Mouse (Mus musculus) spleen, adult 2 months (tissue): ENCODE measurements around the gene Nme1. TPM values are rescaled to one million over a fixed set of nuclear protein-coding genes. Genes with fewer than 3 reads are reported as not detected.
A peak's percentile ranks its signal among the peaks of the same experiment; 100 is the strongest.

Source experiments
- DNase-seq, 2 experiments: peaks; one replicate each; pipeline versions ENCODE4 v3.0.0 to v3.0.0-alpha.2; 2012 to 2021; ENCODE audit warnings: low spot score in 2 of 2, low read depth in 1 of 2
- H3K27ac ChIP-seq: fragments of 200-500 bp; 2 replicates; pipeline ENCODE4 v1.5.1; 2012; ENCODE audit warnings: low read length, inconsistent platforms; ENCODE audit not compliant: insufficient read depth
- H3K27me3 ChIP-seq: fragments of 200-500 bp; 2 replicates; pipeline ENCODE4 v1.6.1; 2012; ENCODE audit warnings: mild to moderate bottlenecking, moderate library complexity, low read length, inconsistent platforms; ENCODE audit not compliant: control insufficient read depth, insufficient read depth
- H3K36me3 ChIP-seq: fragments of 200-500 bp; 2 replicates; pipeline ENCODE4 v1.6.1; 2012; ENCODE audit warnings: mild to moderate bottlenecking, low read length, inconsistent platforms; ENCODE audit not compliant: control insufficient read depth, insufficient read depth
- H3K4me1 ChIP-seq: fragments of 200-500 bp; 2 replicates; pipeline ENCODE4 v1.6.1; 2011; ENCODE audit warnings: inconsistent platforms; ENCODE audit not compliant: control insufficient read depth, insufficient read depth, insufficient read length
- H3K4me3 ChIP-seq: fragments of 200-500 bp; 2 replicates; pipeline ENCODE4 v1.5.1; 2011; ENCODE audit warnings: mild to moderate bottlenecking, inconsistent platforms; ENCODE audit not compliant: insufficient read depth, insufficient read length; ENCODE audit errors: extremely low read depth
- CTCF ChIP-seq: fragments of 200-500 bp; IDR thresholded peaks from 2 replicates; pipeline ENCODE4 v1.5.1; 2011; ENCODE audit warnings: mild to moderate bottlenecking, inconsistent platforms; ENCODE audit not compliant: insufficient read depth, insufficient read length, insufficient replicate concordance; ENCODE audit errors: extremely low read depth
- POLR2A ChIP-seq: fragments of 200-500 bp; IDR thresholded peaks from 2 replicates; pipeline ENCODE4 v1.6.1; 2011; ENCODE audit warnings: low read depth, low read length, inconsistent platforms
- WGBS: fragments of 180-500 bp; shearing (Covaris S2); methylation state at CpG from one replicate; pipeline ENCODE4 v1.1.7; 2018; 5-methylcytosine and 5-hydroxymethylcytosine counted together
- polyA plus RNA-seq: library from polyadenylated mRNA; depleted of rRNA; stranded (reverse); fragments of >200 nt; gene quantifications from 2 replicates; pipeline ENCODE4 v1.2.3, GENCODE M21; 2012

The Nme1 gene
- polyA plus RNA-seq, 1 experiment: 81.9 TPM

- H3K4me3 ChIP-seq: peak overlapping the region; percentile 78
- H3K27me3 ChIP-seq: no peaks in the 10 kb centered on the region
- WGBS: 1% methylated on average over 15 of the region's 15 CpGs
- H3K27ac ChIP-seq: peak overlapping the region; percentile 99
- peak; percentile 66 to 84 for DNase-seq
- H3K4me1 ChIP-seq: peaks cover 10% of the 10 kb centered on the region
- H3K36me3 ChIP-seq: no peaks in the 10 kb centered on the region
- TF ChIP-seq CTCF: no peak
- TF ChIP-seq POLR2A: peak; percentile 1
Observed at GRCm38 (mm10) chr11:93995111-93995719, 26.9 kb upstream of the Nme1 start.

- H3K4me1 ChIP-seq: peaks cover 9% of the 10 kb centered on the region
- H3K27ac ChIP-seq: peak overlapping the region; percentile 99
- 65% methylated on average over 5 of the region's 5 CpGs for WGBS
- no peaks in the 10 kb centered on the region for H3K27me3 ChIP-seq
- no peak for TF ChIP-seq POLR2A
- TF ChIP-seq CTCF: no peak
- peak overlapping the region; percentile 78; the same call in 1 of the 2 replicates for H3K4me3 ChIP-seq
- no peaks in the 10 kb centered on the region for H3K36me3 ChIP-seq
- no peak for DNase-seq
Observed at GRCm38 (mm10) chr11:93994531-93994930, 26.2 kb upstream of the Nme1 start.

DNA sequence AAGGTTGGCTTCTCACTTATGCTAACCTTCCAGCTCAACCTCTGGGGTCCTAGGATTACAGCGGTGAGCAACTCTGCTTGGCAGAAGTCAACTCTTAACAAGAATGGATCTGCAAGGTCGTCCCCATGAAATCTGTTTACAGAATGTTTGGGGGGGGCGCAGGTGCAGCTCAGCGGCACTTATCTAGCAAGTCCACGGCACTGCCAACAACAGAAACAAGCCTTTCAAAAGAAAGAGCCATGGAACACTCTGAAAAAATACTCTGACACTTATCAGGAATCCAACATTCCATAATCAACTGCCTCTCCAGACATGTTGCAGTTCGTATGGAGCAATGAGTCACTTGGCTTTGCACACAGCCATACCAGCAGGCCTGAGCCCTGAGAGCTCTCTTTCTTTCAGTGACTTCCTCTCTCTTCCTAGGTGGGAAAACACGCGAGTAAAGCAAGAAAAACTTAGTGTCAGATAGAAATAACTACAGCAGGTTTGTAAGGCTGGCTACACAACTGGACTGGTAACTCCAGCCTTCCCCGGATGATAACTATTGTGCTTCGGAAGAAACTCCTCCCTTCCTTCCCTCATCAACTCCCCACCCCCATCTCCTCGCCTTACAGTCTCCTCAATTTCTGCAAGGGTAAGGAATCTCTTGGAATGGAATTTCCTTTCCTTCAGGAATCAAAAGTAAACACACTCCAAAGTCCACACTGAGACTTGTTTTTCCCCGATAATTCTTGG lies 20.2 kb upstream of the Nme1 start:
- 80% methylated on average over 12 of the region's 12 CpGs for WGBS
- H3K4me1 ChIP-seq: peaks cover 14% of the 10 kb centered on the region; the same call in 1 of the 2 replicates
- no peaks in the 10 kb centered on the region for H3K27me3 ChIP-seq
- H3K36me3 ChIP-seq: no peaks in the 10 kb centered on the region
- TF ChIP-seq CTCF (no peak), POLR2A (no peak)
- no peak for DNase-seq
- H3K4me3 ChIP-seq: no peak overlapping the region
- H3K27ac ChIP-seq: peak overlapping the region; percentile 79

DNA sequence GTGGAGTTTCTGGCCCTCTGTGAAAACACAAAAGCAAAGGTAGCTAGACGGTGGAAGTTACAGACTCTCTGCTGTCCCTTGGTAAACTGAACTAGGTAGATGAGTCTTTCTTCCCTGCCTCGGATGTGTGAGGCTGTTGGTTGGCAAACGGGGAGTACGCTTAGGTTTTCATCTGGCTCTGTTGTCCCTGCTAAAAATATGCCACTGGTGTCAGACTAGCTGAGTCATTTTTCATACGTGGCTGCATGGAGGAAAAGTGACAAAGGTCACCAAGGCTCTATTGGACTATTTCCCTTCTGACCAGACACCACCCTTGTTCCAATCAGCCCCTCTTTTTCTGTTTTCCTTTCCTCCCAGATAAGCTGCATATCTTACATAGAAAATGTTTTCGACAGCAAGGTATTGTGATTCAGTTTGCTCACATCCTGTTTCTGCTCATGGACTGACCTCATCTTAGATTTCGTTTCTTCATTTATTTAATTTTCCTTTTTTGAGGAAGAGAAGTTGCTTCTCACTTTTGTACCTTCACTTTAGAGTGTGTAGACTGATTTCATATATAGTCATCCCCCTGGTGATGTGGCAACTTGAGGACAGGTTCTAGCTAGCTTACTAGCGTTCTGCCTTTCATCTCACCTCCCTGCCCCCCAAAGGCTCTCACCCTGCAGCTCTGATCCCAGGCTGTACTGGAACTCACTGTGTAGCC lies 19.5 kb upstream of the Nme1 start:
- Histone ChIP-seq H3K4me1 (peaks cover 14% of the 10 kb centered on the region; the same call in 1 of the 2 replicates), H3K27ac (peak overlapping the region; percentile 79), H3K4me3 (no peak overlapping the region), H3K27me3 (no peaks in the 10 kb centered on the region), H3K36me3 (no peaks in the 10 kb centered on the region)
- DNase-seq: no peak
- TF ChIP-seq CTCF (no peak), POLR2A (no peak)
- 23% methylated on average over 8 of the region's 8 CpGs for WGBS

DNA sequence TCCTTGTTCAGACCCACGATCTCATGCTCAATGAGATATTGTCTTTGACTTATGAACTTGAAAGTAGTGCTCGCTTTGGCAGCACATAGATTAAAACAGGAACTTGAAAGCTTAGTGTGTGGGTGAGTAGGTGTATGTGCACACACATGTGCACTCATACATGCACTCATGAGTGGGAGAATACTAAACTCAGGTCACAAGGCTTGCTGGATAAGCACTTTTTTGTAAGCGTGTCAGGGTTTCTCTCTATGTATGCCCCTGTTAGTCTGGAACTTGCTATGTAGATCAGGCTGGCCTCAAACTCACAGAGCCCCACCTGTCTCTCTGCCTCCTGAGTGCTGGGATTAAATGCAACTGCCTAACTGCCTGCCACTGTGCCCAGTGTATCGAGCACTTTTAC lies 18.7 kb upstream of the Nme1 start:
- no peaks in the 10 kb centered on the region for H3K36me3 ChIP-seq
- H3K27ac ChIP-seq: peak overlapping the region; percentile 71
- peaks cover 14% of the 10 kb centered on the region; the same call in 1 of the 2 replicates for H3K4me1 ChIP-seq
- no peaks in the 10 kb centered on the region for H3K27me3 ChIP-seq
- TF ChIP-seq CTCF (no peak), POLR2A (no peak)
- WGBS: 51% methylated on average over 4 of the region's 4 CpGs
- DNase-seq: no peak
- H3K4me3 ChIP-seq: no peak overlapping the region

- no peaks in the 10 kb centered on the region for H3K36me3 ChIP-seq
- no peak for DNase-seq
- H3K27me3 ChIP-seq: no peaks in the 10 kb centered on the region
- no peak for TF ChIP-seq POLR2A
- no peak for TF ChIP-seq CTCF
- H3K4me3 ChIP-seq: no peak overlapping the region
- H3K4me1 ChIP-seq: peaks cover 14% of the 10 kb centered on the region; the same call in 1 of the 2 replicates
- no peak overlapping the region for H3K27ac ChIP-seq
Observed at GRCm38 (mm10) chr11:93986298-93986697, 18.0 kb upstream of the Nme1 start.

DNA sequence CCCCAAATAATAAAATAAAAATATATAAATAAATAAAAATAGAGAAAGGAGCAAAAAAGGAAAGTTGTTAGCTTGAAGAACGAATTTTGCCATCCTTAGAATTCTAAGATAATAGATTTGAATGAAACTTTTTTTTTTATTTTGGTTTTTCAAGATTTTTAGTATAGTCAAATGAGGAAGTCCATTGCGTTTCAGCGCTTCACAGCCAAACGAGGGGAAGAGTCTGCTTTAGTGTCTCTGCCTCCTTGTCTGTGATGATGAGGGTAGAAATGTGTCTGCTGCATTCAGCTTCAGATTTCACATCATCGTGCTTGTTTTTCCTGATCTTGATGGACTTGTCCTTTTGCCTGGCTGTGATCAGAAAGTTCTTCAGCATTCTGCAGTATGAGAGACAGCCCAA lies 16.9 kb upstream of the Nme1 start:
- no peak for TF ChIP-seq POLR2A
- no peak for TF ChIP-seq CTCF
- WGBS: 42% methylated on average over 5 of the region's 5 CpGs
- Histone ChIP-seq H3K27me3 (no peaks in the 10 kb centered on the region), H3K27ac (no peak overlapping the region), H3K36me3 (no peaks in the 10 kb centered on the region), H3K4me3 (no peak overlapping the region), H3K4me1 (peaks cover 14% of the 10 kb centered on the region; the same call in 1 of the 2 replicates)
- DNase-seq: no peak
